30 mouse cellular contexts compared by ENCODE assay signal in genomic region chr14:59497928-59498327, GRCm38 (mm10).
"Had no signal": no experiment of that assay in that cellular context is flagged by ENCODE, and none has a peak within 500 bp of the region (broad histone marks: within the 10 kb centered on the region; RNA-seq: fewer than 3 reads in every experiment).

No protein-coding gene starts in this region.

- H3K36me3 ChIP-seq: limb, embryonic 10.5 days; limb, embryonic 15.5 days; lung, embryonic 15.5 days; midbrain, embryonic 10.5 days; midbrain, embryonic 12.5 days; midbrain, embryonic 13.5 days; midbrain, embryonic 15.5 days; neural tube, embryonic 12.5 days had no signal

- H3K4me1 ChIP-seq: limb, embryonic 10.5 days; limb, embryonic 12.5 days; limb, embryonic 13.5 days; liver, embryonic 12.5 days; liver, embryonic 13.5 days; liver, embryonic 15.5 days; lung, embryonic 15.5 days; midbrain, embryonic 10.5 days; midbrain, embryonic 12.5 days; midbrain, embryonic 13.5 days; midbrain, embryonic 15.5 days; neural tube, embryonic 12.5 days had no signal

- H3K4me2 ChIP-seq: limb, embryonic 12.5 days; limb, embryonic 13.5 days; limb, embryonic 15.5 days; liver, embryonic 11.5 days; liver, embryonic 12.5 days; liver, embryonic 13.5 days; liver, embryonic 15.5 days; lung, embryonic 14.5 days; lung, embryonic 15.5 days; midbrain, embryonic 11.5 days; midbrain, embryonic 12.5 days; midbrain, embryonic 13.5 days; midbrain, embryonic 15.5 days; neural tube, embryonic 12.5 days had no signal

- H3K27ac ChIP-seq: limb, embryonic 10.5 days; limb, embryonic 12.5 days; limb, embryonic 13.5 days; limb, embryonic 15.5 days; liver, embryonic 12.5 days; liver, embryonic 13.5 days; liver, embryonic 14.5 days; liver, embryonic 15.5 days; lung, embryonic 15.5 days; macrophage; midbrain, embryonic 10.5 days; midbrain, embryonic 12.5 days; midbrain, embryonic 13.5 days; midbrain, embryonic 15.5 days; neural tube, embryonic 12.5 days had no signal

- H3K9ac ChIP-seq: limb, embryonic 12.5 days; limb, embryonic 13.5 days; limb, embryonic 15.5 days; liver, embryonic 12.5 days; liver, embryonic 13.5 days; liver, embryonic 14.5 days; liver, embryonic 15.5 days; liver, postnatal 0 days; lung, embryonic 14.5 days; lung, embryonic 15.5 days; midbrain, embryonic 12.5 days; midbrain, embryonic 13.5 days; midbrain, embryonic 15.5 days; neural tube, embryonic 12.5 days had no signal

- H3K4me3 ChIP-seq: limb, embryonic 10.5 days; limb, embryonic 12.5 days; limb, embryonic 13.5 days; limb, embryonic 15.5 days; liver, embryonic 12.5 days; liver, embryonic 13.5 days; liver, embryonic 15.5 days; lung, embryonic 15.5 days; megakaryocyte, embryonic 14.5 days; midbrain, embryonic 10.5 days; midbrain, embryonic 12.5 days; midbrain, embryonic 13.5 days; midbrain, embryonic 15.5 days; myocyte; neural tube, embryonic 12.5 days had no signal

- H3K9me3 ChIP-seq: limb, embryonic 10.5 days; limb, embryonic 12.5 days; limb, embryonic 13.5 days; limb, embryonic 15.5 days; liver, embryonic 12.5 days; liver, embryonic 13.5 days; liver, embryonic 15.5 days; lung, embryonic 15.5 days; megakaryocyte, embryonic 14.5 days; midbrain, embryonic 10.5 days; midbrain, embryonic 12.5 days; midbrain, embryonic 13.5 days; midbrain, embryonic 15.5 days; neural tube, embryonic 12.5 days had no signal

- H3K27me3 ChIP-seq: limb, embryonic 12.5 days; limb, embryonic 13.5 days; limb, embryonic 15.5 days; liver, embryonic 12.5 days; liver, embryonic 13.5 days; liver, embryonic 15.5 days; lung, embryonic 15.5 days; megakaryocyte, embryonic 14.5 days; midbrain, embryonic 12.5 days; midbrain, embryonic 13.5 days; midbrain, embryonic 15.5 days; neural tube, embryonic 12.5 days had no signal

- DNase-seq: left cerebral cortex, postnatal 4 days; liver; liver, embryonic 13.5 days; liver, postnatal 0 days; lung, adult 18-20 months; lung, adult 2 months; lung, embryonic 14.5 days; lung, postnatal 10 days; lung, postnatal 14 days; lung, postnatal 36 days; lung, postnatal 4 days; midbrain, embryonic 14.5 days had no signal
